ENCODE assay signal across 8 mouse cellular contexts in genomic region chr19:44750051-44751041, GRCm38 (mm10). TPM values are rescaled to one million over a fixed set of nuclear protein-coding genes. Genes with fewer than 3 reads are reported as not detected.
DNase-seq lines count a peak whose midpoint lies in the region; ATAC-seq lines count a peak whose summit lies in the region.

No protein-coding gene starts in this region.

- ATAC-seq in heart, embryonic 13.5 days (ENCODE audit: extremely low read depth, insufficient number of reproducible peaks, low FRiP score, low TSS enrichment) = no peak
- ATAC-seq in neural tube, embryonic 11.5 days (ENCODE audit: insufficient read depth, low FRiP score, low TSS enrichment) = no peak

- no peaks in the 10 kb centered on the region for H3K9me3 ChIP-seq in heart, embryonic 13.5 days
- no peaks in the 10 kb centered on the region for H3K9me3 ChIP-seq in neural tube, embryonic 11.5 days (ENCODE audit: control insufficient read depth, low read length)

- intact Hi-C loops in gastrocnemius, postnatal 36 days (cut with DNase I) = loop anchor here (5.0 kb wide), 1 partner anchor 63 kb away; no protein-coding TSS in a partner anchor

- H3K27me3 ChIP-seq in heart, embryonic 13.5 days (replicated peaks) = peaks cover 99% of the 10 kb centered on the region
- H3K27me3 ChIP-seq in neural tube, embryonic 11.5 days (ENCODE audit: control insufficient read depth, insufficient read depth, low read length) = peaks cover 98% of the 10 kb centered on the region

- no peak overlapping the region for H3K9ac ChIP-seq in heart, embryonic 13.5 days
- H3K9ac ChIP-seq in neural tube, embryonic 11.5 days (ENCODE audit: low read length) = peak overlapping the region; percentile 55

- no peak overlapping the region for H3K27ac ChIP-seq in heart, embryonic 13.5 days (replicated peaks)
- peak overlapping the region; percentile 76 for H3K27ac ChIP-seq in neural tube, embryonic 11.5 days (ENCODE audit: low read depth, low read length)

- H3K4me2 ChIP-seq in heart, embryonic 13.5 days = peak overlapping the region; percentile 50
- H3K4me2 ChIP-seq in neural tube, embryonic 11.5 days (ENCODE audit: low read depth) = peak overlapping the region; percentile 25

- no peaks in the 10 kb centered on the region for H3K36me3 ChIP-seq in heart, embryonic 13.5 days
- no peaks in the 10 kb centered on the region for H3K36me3 ChIP-seq in neural tube, embryonic 11.5 days (ENCODE audit: control insufficient read depth, insufficient read depth, low read length)

- DNase-seq in retina, postnatal 1 day = peak; percentile 60
- DNase-seq in retina, embryonic 14.5 days (ENCODE audit: low spot score) = no peak
- DNase-seq in kidney, postnatal 14 days = peak; percentile 92
- peak; percentile 71 for DNase-seq in neural tube, embryonic 11.5 days (ENCODE audit: low spot score)
- DNase-seq in cerebellum, postnatal 36 days = no peak
- no peak for DNase-seq in gastrocnemius, postnatal 36 days
- no peak for DNase-seq in frontal cortex, postnatal 36 days (ENCODE audit: low spot score in 2 of 2)

- WGBS in heart, embryonic 13.5 days = 1% methylated on average over 40 of the region's 42 CpGs
- WGBS in neural tube, embryonic 11.5 days = 2% methylated on average over 40 of the region's 42 CpGs

- peak overlapping the region; percentile 24 for H3K4me3 ChIP-seq in heart, embryonic 13.5 days
- H3K4me3 ChIP-seq in neural tube, embryonic 11.5 days (ENCODE audit: low read depth, low read length) = peak overlapping the region; percentile 22

- H3K4me1 ChIP-seq in heart, embryonic 13.5 days = peaks cover 21% of the 10 kb centered on the region
- peaks cover 4% of the 10 kb centered on the region for H3K4me1 ChIP-seq in neural tube, embryonic 11.5 days (ENCODE audit: control insufficient read depth, insufficient read depth, low read length)

RNA-seq across cellular contexts. Expression of gene Pax2, which starts 5.5 kb away (rescaled TPM):
- not detected in 2 replicates for polyA plus RNA-seq in heart, embryonic 13.5 days (2015; fragmentation: Nextera tagmentation; extraction: Ambion mirVana)
- polyA plus RNA-seq in neural tube, embryonic 11.5 days (2014; fragmentation: Nextera tagmentation; extraction: Ambion mirVana) = 7.4 and 8.0 TPM in 2 replicates
- total RNA-seq in gastrocnemius, postnatal 36 days (2021) = not detected

Comparison
In these comparisons a context has a peak if more than half of its experiments do, and no peak if none do; other contexts are left out.
1. DNase-seq: peak in retina, postnatal 1 day (single experiment), kidney, postnatal 14 days (single experiment) and neural tube, embryonic 11.5 days (single experiment); none in retina, embryonic 14.5 days (single experiment), cerebellum, postnatal 36 days (0 of 2), gastrocnemius, postnatal 36 days (0 of 2) and frontal cortex, postnatal 36 days (0 of 2).